Mouse (Mus musculus): ENCODE results near the gene Rabl2. TPM values are rescaled to one million over a fixed set of nuclear protein-coding genes. Genes with fewer than 3 reads are reported as not detected.

Gene Rabl2
- polyA plus RNA-seq (2016; fragmentation: Nextera tagmentation; extraction: Ambion mirVana) = 74.7 and 82.9 TPM in 2 replicates

DNA sequence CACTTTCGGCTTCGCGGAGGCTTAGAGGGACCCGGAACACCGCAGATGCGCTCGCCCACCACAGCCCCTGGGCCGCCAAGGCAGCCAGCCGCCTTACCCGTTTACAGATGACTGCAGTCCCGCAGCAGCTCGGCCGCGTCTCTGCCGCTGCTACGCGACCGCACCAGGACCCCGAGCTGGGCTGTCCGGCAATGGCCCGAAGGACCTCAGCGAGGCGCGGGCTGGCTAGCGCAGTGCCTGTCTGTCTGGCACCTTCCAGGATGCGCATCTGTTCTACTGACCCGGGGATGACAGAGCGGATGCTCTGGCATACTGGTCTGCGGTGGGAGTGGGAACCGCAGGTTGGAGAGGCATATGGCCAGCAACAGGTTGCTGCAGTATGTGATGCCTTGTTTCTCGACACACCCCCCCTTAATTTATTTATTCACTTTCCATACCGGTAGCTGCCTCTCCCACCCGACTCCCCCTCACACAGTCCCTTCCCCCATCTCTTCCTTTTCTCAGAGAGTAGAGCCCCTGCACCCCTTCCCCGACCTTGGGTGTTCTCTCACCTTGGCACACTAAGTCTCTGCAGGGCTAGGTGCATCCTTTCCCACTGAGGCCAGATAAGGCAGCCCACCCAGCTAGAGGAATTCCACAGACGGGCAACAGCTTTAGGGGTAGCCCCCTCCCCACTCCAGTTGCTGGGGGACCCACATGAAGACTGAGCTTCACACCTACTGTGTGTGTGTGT is at the start of gene Rabl2:
Gene Rabl2 (minus strand): TSS at position 201 of the 733 bp plus-strand sequence.
- Histone ChIP-seq H3K4me3 (peak within 1 kb of the TSS; percentile 69), H3K9ac (peak within 1 kb of the TSS; percentile 75), H3K4me1 (peaks cover 14% of the 10 kb centered on the region), H3K36me3 (peaks cover 12% of the 10 kb centered on the region), H3K27me3 (replicated peaks) (no peaks in the 10 kb centered on the region), H3K27ac (peak within 1 kb of the TSS; percentile 80; the same call in 1 of the 2 replicates), H3K9me3 (no peaks in the 10 kb centered on the region), H3K4me2 (replicated peaks) (peak within 1 kb of the TSS; percentile 80)
- 1% methylated on average over 35 of the region's 35 CpGs for WGBS
- peak; percentile 97 for ATAC-seq (ENCODE audit: low FRiP score, low read depth)

GRCm38 (mm10) chr15:89623626-89623959 is 31.9 kb upstream of the Rabl2 start:
- no peaks in the 10 kb centered on the region for H3K9me3 ChIP-seq
- H3K4me1 ChIP-seq = no peaks in the 10 kb centered on the region
- H3K27ac ChIP-seq = no peak overlapping the region
- H3K36me3 ChIP-seq = no peaks in the 10 kb centered on the region
- H3K4me3 ChIP-seq = no peak overlapping the region
- no peak overlapping the region for H3K9ac ChIP-seq
- no peak overlapping the region for H3K4me2 ChIP-seq (replicated peaks)
- no peaks in the 10 kb centered on the region for H3K27me3 ChIP-seq (replicated peaks)
- 13% methylated on average over 6 of the region's 6 CpGs for WGBS
- ATAC-seq (ENCODE audit: low FRiP score, low read depth) = peak; percentile 41; the same call in 1 of the 2 replicates

DNA sequence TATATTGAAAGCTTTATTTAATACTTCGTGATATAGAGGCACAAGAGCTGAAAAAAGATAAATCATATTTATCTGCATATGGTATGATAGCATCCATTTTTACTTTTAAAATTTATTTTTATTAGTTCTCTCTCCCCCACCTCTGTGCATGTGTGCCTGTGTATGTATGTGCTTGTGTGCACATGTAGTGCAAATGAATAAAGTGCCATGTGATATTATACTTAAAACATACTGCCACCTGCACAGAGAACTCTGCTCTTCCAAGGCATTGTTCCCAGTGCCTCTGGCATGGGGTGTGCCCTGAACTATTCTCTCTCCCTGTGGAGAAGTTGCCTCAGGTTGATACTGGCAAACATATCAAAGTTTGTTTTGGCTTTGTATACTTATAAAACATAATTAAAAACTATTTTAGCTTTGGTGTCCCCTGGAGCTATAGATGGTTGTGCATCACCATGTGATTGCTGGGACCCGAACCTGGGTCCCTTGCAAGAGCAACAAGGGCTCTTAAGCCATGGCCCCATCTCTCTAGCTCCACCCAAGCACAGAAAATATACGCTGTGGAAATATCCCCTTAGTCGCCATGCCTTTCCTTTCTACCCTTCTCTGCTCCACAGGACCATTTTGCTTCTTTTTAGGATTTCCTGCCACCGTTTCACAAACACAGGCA is 31.4 kb upstream of the Rabl2 start:
- no peak overlapping the region for H3K9ac ChIP-seq
- H3K27me3 ChIP-seq (replicated peaks) = no peaks in the 10 kb centered on the region
- H3K27ac ChIP-seq = no peak overlapping the region
- no peaks in the 10 kb centered on the region for H3K9me3 ChIP-seq
- H3K4me1 ChIP-seq = no peaks in the 10 kb centered on the region
- WGBS = 64% methylated on average over 5 of the region's 5 CpGs
- no peak overlapping the region for H3K4me3 ChIP-seq
- no peaks in the 10 kb centered on the region for H3K36me3 ChIP-seq
- ATAC-seq (ENCODE audit: low FRiP score, low read depth) = peak; percentile 70; the same call in 1 of the 2 replicates
- H3K4me2 ChIP-seq (replicated peaks) = no peak overlapping the region

- Histone ChIP-seq H3K4me3 (no peak overlapping the region), H3K4me2 (replicated peaks) (no peak overlapping the region), H3K27me3 (replicated peaks) (no peaks in the 10 kb centered on the region), H3K4me1 (no peaks in the 10 kb centered on the region), H3K36me3 (no peaks in the 10 kb centered on the region), H3K9ac (no peak overlapping the region), H3K27ac (no peak overlapping the region), H3K9me3 (no peaks in the 10 kb centered on the region)
- peak; percentile 33; the same call in 1 of the 2 replicates for ATAC-seq (ENCODE audit: low FRiP score, low read depth)
- 81% methylated on average over 12 of the region's 12 CpGs for WGBS
These were observed 30.7 kb upstream of the Rabl2 start for GRCm38 (mm10) chr15:89622312-89622958.

- Histone ChIP-seq H3K36me3 (no peaks in the 10 kb centered on the region), H3K4me2 (replicated peaks) (no peak overlapping the region), H3K27ac (no peak overlapping the region), H3K4me1 (no peaks in the 10 kb centered on the region), H3K9ac (no peak overlapping the region), H3K27me3 (replicated peaks) (no peaks in the 10 kb centered on the region), H3K4me3 (no peak overlapping the region), H3K9me3 (no peaks in the 10 kb centered on the region)
- 82% methylated on average over 9 of the region's 9 CpGs for WGBS
- ATAC-seq (ENCODE audit: low FRiP score, low read depth) = no peak
These were observed 16.2 kb upstream of the Rabl2 start for GRCm38 (mm10) chr15:89607888-89608287.

- Histone ChIP-seq H3K4me1 (no peaks in the 10 kb centered on the region), H3K9ac (no peak overlapping the region), H3K27me3 (replicated peaks) (no peaks in the 10 kb centered on the region), H3K9me3 (no peaks in the 10 kb centered on the region), H3K36me3 (no peaks in the 10 kb centered on the region), H3K27ac (no peak overlapping the region), H3K4me2 (replicated peaks) (no peak overlapping the region), H3K4me3 (no peak overlapping the region)
- WGBS = 87% methylated on average over 8 of the region's 8 CpGs
- ATAC-seq (ENCODE audit: low FRiP score, low read depth) = no peak
These were observed 15.8 kb upstream of the Rabl2 start for GRCm38 (mm10) chr15:89607480-89607879.

GRCm38 (mm10) chr15:89605822-89606570 is 14.3 kb upstream of the Rabl2 start:
- Histone ChIP-seq H3K36me3 (no peaks in the 10 kb centered on the region), H3K4me1 (no peaks in the 10 kb centered on the region), H3K9me3 (no peaks in the 10 kb centered on the region), H3K27me3 (replicated peaks) (no peaks in the 10 kb centered on the region), H3K4me3 (no peak overlapping the region), H3K4me2 (replicated peaks) (no peak overlapping the region), H3K27ac (no peak overlapping the region), H3K9ac (no peak overlapping the region)
- WGBS = 85% methylated on average over 12 of the region's 12 CpGs
- ATAC-seq (ENCODE audit: low FRiP score, low read depth) = no peak

- no peaks in the 10 kb centered on the region for H3K27me3 ChIP-seq (replicated peaks)
- H3K4me2 ChIP-seq (replicated peaks) = peak overlapping the region; percentile 80
- H3K36me3 ChIP-seq = peaks cover 5% of the 10 kb centered on the region; the same call in 1 of the 2 replicates
- peak; percentile 27; the same call in 1 of the 2 replicates for ATAC-seq (ENCODE audit: low FRiP score, low read depth)
- WGBS = 43% methylated on average over 4 of the region's 4 CpGs
- peak overlapping the region; percentile 75; the same call in 1 of the 2 replicates for H3K9ac ChIP-seq
- H3K4me3 ChIP-seq = no peak overlapping the region
- H3K9me3 ChIP-seq = no peaks in the 10 kb centered on the region
- H3K27ac ChIP-seq = no peak overlapping the region
- peaks cover 14% of the 10 kb centered on the region for H3K4me1 ChIP-seq
These were observed 825 bp upstream of the Rabl2 start for GRCm38 (mm10) chr15:89592548-89592947.

DNA sequence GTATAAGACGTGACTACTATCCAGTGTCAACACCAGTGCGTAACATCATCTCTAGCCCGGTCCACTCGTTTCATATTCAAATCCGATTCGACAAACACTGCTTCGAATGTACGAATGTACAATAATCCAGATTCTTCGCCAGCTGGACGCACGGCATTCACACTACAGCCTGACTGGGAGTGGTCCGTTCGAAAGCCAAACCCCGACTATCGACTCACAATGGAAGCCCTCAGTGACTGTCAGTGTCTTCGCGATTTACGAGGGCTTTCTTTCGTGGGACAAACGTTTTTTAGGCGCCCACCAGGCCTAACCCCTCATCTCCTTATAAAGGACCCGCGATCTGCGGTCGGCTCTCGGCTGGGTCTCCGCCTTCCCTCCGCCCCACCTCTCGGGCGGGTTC is 406 bp downstream of the Rabl2 start:
- Histone ChIP-seq H3K4me2 (replicated peaks) (peak overlapping the region; percentile 80), H3K27ac (peak overlapping the region; percentile 80; the same call in 1 of the 2 replicates), H3K4me3 (peak overlapping the region; percentile 69), H3K27me3 (replicated peaks) (no peaks in the 10 kb centered on the region), H3K4me1 (peaks cover 14% of the 10 kb centered on the region), H3K9me3 (no peaks in the 10 kb centered on the region), H3K9ac (peak overlapping the region; percentile 75), H3K36me3 (peaks cover 17% of the 10 kb centered on the region)
- 2% methylated on average over 30 of the region's 30 CpGs for WGBS
- ATAC-seq (ENCODE audit: low FRiP score, low read depth) = peak; percentile 64

- Histone ChIP-seq H3K27me3 (replicated peaks) (no peaks in the 10 kb centered on the region), H3K4me2 (replicated peaks) (no peak overlapping the region), H3K4me3 (no peak overlapping the region), H3K9me3 (no peaks in the 10 kb centered on the region), H3K36me3 (peaks cover 21% of the 10 kb centered on the region), H3K4me1 (peaks cover 14% of the 10 kb centered on the region), H3K27ac (no peak overlapping the region), H3K9ac (no peak overlapping the region)
- ATAC-seq (ENCODE audit: low FRiP score, low read depth) = no peak
- WGBS = 86% methylated on average over 5 of the region's 5 CpGs
These were observed 2.6 kb downstream of the Rabl2 start for GRCm38 (mm10) chr15:89589146-89589545.

GRCm38 (mm10) chr15:89585631-89586030 is 6.1 kb downstream of the Rabl2 start:
- H3K27me3 ChIP-seq (replicated peaks) = no peaks in the 10 kb centered on the region
- H3K36me3 ChIP-seq = peaks cover 43% of the 10 kb centered on the region
- no peak overlapping the region for H3K9ac ChIP-seq
- H3K9me3 ChIP-seq = no peaks in the 10 kb centered on the region
- H3K4me1 ChIP-seq = peaks cover 5% of the 10 kb centered on the region
- H3K4me2 ChIP-seq (replicated peaks) = no peak overlapping the region
- H3K4me3 ChIP-seq = no peak overlapping the region
- 94% methylated on average over 11 of the region's 11 CpGs for WGBS
- ATAC-seq (ENCODE audit: low FRiP score, low read depth) = no peak
- no peak overlapping the region for H3K27ac ChIP-seq

DNA sequence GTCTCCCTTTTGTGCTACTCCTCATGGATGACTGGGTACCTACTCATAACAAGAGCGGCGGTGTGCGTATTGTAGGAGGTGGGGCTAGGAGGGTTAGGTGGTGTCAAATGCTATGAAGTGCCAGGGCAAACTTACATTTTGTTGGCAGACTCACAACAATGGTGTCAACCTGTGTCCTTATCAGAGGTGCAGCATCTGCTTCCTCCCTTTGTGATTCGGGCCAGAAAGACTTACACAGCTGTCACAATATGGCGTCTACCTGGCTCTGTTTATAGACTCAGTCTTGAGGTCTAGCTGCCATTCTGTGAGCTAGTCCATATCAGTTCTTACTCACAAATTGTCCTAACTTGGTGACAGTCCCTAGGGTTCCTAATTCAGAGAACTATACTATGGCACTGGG is 6.6 kb downstream of the Rabl2 start:
- ATAC-seq (ENCODE audit: low FRiP score, low read depth) = no peak
- WGBS = 89% methylated on average over 5 of the region's 5 CpGs
- Histone ChIP-seq H3K27me3 (replicated peaks) (no peaks in the 10 kb centered on the region), H3K9me3 (no peaks in the 10 kb centered on the region), H3K4me3 (no peak overlapping the region), H3K9ac (no peak overlapping the region), H3K36me3 (peaks cover 43% of the 10 kb centered on the region), H3K4me2 (replicated peaks) (no peak overlapping the region), H3K27ac (no peak overlapping the region), H3K4me1 (peaks cover under 1% of the 10 kb centered on the region; the same call in 1 of the 2 replicates)
